Mouse (Mus musculus): ENCODE results near the gene Gm3739.
"Not testable (repeated sequence)": the region's sequence is repeated elsewhere in the genome, so short reads cannot be mapped to it uniquely, and the experiment has no call there.

Gene Gm3739

DNA sequence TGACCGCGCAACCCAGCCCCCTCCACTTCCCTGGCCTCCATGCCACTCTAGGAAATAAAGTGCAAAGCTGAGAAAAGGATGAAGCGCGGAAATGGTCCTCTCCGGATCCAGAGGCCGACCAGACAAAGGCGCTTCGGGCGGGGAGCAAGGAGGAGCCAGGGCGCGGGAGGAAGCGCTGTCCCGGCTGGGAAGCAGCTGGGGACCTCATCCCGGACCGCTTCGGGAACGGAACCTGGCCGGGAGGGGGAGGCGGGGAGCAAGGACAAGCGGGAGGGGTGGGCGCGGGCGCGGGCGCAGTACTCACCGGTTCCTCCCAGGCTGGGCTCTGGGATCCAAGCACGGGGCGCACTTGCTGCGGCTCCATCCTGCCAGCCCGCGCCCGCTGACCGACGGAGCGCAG, at the start of gene Gm3739:
Gm3739 (minus strand) TSS at position 389 of the 400 bp plus-strand sequence.
- peak in 1 of 2 experiments; percentile 33 for DNase-seq

DNA sequence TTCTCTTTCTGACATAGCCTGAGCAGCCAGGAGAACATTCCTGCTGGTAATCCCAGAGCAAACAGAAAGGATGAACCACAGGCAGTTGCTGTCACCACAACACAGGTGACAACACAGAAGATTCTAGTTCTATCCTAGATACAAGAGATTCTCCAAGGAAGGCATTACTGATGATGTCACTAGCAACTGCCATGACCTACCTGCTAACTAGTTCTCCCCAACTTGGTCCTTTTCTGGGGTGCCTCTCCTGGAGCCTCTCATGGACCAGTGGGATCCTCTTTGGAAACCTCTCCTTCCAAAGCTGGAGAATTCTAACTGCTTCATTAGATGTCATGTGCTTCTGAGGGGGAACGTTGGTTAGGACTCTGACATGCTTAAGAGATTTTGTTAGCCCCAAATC, 17.4 kb upstream of the Gm3739 start, which contains the start of gene Gm5797:
Gm5797 (minus strand) TSS at position 101 of the 400 bp plus-strand sequence.
- not testable (repeated sequence) for DNase-seq

DNA sequence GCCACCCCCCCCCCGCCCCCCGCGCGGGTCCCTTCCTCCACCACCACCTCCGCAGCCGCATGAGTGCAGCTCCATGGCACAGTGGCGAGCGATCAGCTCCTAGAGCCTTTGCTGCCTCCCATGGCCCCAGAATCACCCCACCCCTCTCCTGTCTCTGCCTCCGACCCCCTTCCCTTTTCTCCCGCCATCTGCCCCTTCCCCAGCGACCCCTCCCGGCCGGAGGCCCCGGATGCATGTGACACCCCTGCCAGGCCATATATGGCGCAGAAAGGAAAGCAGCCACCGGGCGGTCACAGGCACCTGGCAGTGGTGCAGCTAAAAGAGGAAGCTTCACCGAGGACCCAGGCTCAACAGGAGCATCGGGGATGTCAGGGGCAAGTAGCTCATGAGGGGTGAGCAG, 244 bp upstream of the Gm3739 start:
- peak in 1 of 2 experiments; percentile 20 for DNase-seq

DNA sequence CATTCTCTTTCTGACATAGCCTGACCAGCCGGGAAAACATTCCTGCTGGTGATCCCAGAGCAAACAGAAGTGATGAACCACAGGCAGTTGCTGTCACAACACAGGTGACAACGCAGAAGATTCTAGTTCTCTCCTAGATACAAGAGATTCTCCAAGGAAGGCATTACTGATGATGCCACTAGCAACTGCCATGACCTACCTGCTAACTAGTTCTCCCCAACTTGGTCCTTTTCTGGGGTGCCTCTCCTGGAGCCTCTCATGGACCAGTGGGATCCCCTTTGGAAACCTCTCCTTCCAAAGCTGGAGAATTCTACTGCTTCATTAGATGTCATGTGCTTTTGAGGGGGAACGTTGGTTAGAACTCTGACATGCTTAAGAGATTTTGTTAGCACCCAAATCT, 50.2 kb downstream of the Gm3739 start, which contains the start of gene Gm3727:
Gm3727 (minus strand) TSS at position 101 of the 400 bp plus-strand sequence.
- DNase-seq, result not testable (repeated sequence)
